Mouse (Mus musculus) B cell, adult 2 months (primary cell): ENCODE measurements around the gene Dpm3.
"Not testable (repeated sequence)": the region's sequence is repeated elsewhere in the genome, so short reads cannot be mapped to it uniquely, and the experiment has no call there.

ENCODE experiments used
- DNase-seq, 2 experiments: peaks; one replicate each; pipeline ENCODE4 v3.0.0; 2022

Gene Dpm3

DNA sequence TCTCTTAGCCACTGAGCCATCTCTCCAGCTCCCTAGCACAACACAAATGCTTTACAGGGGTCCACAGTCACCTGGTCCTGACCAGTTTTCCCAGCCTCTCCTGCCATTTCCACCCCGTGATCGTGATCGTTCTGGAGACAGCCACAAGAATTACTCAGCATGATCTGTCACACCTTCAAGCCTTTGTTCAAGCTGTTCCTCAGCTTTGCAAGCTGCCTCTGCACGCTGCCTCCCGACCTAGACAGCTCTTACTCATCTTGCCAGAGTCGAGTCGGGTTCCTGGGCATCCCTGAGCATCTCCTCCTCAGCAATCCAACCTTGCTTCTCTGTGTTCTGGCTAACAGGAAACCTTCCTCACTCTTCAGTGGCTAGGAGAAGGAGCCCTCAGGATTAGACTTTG lies at the start of gene Dpm3:
Gene Dpm3, plus strand, starts transcription at position 283 of the 400 bp plus-strand sequence.
- DNase-seq, result no peak

DNA sequence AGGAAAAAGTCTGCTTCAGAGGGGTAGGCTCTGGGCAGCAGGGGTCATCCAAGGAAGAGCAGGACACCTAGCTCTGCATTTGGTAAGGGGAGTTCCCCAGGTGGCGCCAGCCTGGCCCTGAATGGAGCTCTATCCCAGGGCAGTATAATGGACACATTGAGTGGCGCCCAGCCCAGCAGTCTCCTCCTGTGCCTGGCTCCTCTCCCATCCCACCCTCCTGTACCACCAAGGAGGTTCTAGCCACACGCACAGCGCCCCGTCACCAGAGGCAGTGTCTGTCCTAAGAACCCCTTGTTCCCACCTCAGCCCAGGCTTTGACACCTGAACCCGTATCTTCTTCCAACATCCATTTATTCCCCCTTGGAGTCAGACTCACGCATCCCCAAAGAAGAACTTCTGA lies 49.4 kb upstream of the Dpm3 start:
- DNase-seq, result no peak

DNA sequence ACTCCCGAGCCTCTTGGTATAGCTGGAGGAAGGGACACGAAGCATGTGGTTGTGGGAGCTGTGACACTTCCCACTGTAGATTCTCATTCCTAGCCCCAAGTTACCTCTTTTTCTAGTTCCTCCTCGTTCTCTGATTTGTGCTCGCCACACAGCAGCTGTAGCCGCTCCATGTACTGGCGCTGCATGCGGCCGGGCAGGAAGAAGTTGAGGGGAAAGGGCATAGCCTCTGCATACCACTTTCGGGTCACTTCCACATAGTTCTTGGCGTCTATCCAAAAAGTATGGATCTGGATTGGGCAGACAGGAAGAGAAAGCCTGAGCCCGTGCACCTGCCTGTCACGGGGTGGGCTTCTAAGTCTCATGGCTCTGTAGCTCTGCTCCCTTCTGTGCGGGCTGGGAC lies 49.0 kb upstream of the Dpm3 start:
- no peak for DNase-seq

DNA sequence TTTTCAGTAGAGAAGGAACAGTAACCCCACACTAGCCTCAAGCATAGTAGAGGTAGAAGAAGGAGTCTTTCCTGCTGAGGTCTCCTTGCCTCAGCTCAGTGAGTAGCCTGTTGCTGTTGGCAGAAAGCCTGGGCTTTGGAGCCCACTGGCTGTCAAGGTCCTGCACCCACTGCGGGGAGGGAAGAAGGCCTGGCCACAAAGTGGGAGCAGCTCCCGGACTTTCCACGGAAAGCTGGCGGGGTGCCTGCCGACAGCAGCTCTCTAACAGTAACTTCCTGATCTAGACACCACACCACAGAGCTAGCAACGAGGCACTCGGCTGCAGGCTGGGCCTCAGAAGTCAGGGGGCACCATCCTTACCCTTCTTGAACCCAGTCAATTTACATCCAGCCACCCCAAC lies 48.4 kb upstream of the Dpm3 start:
- no peak for DNase-seq

DNA sequence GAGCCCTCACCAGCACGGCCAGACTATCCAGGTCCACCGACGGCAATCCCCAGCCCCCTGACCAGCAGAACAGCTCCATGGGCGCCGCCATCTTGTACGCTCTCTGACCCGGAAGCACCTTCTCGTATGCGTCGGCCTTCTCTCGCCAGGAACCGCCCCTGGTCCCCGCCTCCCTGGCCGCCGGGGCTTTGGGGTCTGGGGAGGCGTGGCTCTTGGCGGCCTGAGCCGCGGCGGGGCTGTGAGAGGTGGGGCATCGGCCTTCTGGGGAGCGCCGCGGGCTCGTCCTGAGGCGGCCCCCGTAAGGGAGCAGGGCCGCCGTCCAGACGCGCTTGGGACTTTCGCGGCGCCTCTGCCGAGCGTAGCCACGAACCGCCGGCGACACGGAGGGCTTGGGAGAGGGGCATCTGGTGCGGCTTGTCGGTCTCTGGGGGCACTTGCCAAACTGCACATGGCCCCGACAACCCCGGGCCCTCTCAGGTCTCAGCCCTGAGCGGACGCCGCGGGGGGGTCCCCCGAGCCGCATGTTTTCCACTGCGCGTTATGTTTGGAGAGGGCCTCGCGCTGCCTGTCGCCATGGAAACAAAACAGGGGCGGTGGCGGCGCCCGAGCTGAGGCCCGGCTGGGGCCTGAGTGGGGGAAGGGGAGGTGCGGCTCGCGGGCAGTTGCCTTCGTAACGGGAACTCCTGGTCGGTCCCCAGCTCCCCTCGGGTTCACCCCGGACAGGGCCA lies 45.2 kb upstream of the Dpm3 start:
- DNase-seq, result peak; percentile 96

DNA sequence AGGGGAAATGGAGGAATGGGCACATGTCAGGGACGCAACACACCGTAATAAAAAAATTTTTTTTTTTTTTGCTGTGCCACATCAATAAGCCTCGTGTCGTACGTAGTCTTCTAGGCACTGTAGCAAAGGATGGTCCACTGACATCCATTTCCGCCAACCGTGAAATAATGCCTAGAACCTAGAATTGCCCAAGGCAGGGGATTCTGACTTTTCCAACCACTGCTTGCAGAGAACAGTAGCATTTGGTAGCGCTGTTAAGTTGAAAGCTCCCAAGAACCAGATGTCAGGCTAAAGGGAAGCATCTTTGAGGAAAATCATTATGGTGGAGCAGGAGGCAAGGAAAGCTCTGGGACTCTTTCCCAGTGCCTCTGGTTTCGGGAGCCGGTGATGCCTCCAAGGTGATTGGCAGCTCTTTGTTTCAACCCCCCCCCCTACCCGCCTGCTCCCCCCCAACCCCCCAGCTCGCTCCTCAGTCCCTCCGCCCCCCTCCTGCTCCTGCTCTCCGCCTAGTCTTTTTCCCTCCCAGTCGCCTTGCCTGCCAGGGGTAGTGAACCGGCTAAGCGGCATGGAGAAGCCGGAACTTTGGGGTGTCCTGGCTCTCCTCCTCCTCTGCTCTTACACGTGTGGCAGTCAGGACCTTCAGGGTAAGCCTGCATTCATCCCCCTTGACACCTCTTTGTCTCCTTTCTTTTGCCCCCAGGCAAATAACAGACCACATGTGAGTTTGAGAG lies 44.3 kb upstream of the Dpm3 start, which contains the start of gene Thbs3:
Gene Thbs3, plus strand, starts transcription at position 500 of the 731 bp plus-strand sequence.
- peak in 1 of 2 experiments; percentile 26 for DNase-seq

DNA sequence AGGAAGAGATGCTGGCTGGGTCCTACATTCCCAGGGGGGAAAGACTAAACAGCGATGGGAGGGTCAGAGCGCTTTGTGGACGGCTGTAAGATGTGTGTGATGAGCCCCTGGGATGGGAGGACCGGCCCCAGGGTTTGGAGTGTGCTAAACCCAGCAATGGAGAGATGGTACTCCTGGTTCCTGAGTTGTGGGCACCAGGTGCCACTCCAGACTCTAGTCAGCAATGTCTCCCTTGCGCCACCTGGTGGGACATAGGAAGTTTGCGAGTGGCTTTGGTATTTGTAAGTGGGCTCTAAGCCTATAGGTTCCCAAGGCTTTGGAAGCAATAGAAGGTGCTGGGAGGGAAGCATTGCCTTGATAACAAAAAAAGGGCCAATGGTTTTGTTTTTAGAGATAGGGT lies 43.3 kb upstream of the Dpm3 start:
- peak; percentile 90 to 92 for DNase-seq

DNA sequence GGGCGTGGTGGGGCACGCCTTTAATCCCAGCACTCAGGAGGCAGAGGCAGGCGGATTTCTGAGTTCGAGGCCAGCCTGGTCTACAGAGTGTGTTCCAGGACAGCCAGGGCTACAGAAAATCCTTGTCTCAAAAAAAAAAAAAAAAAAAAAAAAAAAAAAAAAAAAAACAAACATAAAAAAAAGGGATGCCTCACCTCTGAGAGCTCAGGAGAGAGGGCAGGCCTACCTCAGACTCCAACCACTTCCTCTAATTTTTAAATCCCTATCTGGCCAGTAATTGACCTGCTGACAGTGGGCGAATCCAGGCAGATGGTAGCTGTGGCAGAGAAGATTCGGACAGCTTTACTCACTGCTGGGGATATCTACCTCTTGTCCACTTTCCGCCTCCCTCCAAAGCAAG lies 42.8 kb upstream of the Dpm3 start:
- DNase-seq, result not testable (repeated sequence)

DNA sequence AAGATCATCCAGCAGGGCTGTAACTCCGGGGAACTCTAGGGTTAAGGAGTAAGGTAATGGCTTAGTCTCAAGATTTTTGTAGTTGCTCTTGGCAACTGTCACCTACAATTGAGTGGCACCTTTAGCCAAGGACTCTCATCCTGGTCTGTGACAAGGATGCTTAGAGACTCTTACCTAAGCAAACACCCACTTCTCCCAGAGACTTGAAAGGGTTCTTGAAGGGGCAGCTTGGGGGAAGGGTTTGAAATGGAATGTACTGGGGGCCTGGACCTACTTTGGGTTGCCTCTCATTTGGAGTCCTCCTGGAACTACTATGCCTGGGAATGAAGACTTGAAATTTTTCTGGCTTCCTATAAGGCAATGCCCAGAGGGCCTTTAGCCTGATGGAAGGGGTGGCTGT lies 40.9 kb upstream of the Dpm3 start:
- no peak for DNase-seq

DNA sequence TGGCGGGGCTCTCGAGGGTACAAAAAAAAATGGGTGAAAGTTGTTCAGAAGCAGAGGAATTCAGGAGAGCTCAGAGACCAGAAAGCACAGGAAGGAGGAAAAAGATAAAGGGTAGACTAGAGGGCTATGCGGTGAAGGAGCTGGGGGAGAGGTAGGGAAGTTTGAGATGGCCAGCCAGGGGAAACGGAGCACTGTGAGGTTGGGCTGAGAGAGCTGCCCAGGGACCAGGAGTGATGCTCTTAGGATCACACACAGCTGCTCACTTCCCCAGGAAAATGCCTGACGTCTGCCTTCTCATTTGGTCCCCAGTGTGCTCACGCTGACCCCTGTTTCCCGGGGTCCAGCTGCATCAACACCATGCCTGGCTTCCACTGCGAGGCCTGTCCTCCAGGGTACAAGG lies 39.6 kb upstream of the Dpm3 start:
- no peak for DNase-seq

DNA sequence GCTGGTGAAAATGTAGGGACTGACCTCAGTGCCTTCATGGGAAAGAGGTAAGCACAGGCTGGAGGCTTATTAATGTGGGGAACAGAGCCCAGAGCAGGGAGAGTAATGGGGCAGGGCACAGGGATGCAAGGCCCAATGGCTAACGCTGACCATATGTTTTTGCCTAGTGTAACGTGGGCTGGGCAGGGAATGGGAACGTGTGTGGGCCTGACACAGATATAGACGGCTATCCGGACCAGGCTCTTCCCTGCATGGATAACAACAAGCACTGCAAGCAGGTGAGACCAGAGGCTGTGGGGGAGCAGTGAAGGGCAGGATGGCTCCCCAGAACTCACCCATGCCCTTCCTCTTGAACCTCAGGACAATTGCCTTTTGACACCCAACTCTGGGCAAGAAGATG lies 38.0 kb upstream of the Dpm3 start:
- no peak for DNase-seq

DNA sequence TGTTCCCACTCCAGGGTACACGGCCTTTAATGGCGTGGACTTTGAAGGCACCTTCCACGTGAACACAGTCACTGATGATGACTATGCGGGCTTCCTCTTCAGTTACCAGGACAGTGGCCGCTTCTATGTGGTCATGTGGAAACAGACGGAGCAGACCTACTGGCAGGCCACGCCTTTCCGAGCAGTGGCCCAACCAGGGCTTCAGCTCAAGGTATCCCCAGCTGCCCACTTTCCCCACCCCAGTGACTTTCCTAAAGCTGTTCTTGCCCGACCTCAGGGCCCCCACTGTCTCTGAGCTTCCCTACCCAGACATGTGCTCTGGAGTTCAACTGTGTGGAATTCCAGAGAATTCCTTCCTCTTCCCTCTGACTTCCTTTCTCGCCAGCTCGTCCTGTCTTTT lies 34.4 kb upstream of the Dpm3 start:
- DNase-seq, result no peak

DNA sequence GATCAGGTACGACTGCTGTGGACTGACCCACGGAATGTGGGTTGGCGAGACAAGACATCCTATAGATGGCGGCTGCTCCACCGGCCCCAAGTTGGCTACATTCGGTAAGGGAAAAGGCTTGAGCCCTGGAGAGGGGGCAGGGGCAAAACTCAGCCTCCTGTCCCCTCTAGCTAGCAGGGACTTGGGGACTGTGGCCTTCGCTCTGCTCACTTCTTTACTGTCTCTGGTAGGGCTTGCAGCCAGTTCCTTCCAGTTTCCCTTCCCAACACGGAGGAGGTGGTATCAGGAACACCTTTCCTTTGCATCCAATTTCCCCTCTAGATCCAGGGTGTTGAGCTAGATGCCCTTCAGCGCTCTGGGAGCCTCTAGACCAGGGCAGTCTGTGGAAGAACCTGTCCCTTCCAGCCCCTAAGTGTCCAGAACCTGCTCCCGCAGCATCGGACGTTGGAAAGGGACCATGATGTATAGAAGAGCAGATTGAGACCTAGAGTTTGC lies 33.8 kb upstream of the Dpm3 start:
- no peak for DNase-seq

DNA sequence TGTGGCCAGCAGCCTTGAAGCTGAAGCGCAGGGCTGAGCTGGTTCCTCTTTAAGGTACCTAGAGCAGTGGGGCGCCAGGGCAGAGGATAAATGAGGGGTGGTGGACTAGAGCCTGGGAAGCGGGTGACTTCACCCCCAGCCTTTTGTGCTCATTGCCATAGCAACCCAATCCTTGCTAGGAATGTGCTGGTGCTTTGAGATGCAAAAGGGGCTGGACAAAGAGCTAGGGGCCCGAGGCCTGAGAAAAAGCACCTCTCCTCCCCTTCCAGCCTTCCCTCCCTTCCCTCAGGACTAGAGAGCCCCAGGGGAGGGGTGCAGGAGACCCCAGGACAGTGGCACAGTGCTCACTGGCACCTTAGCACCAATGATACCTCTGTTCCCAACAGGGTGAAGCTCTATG lies 33.2 kb upstream of the Dpm3 start:
- no peak for DNase-seq

DNA sequence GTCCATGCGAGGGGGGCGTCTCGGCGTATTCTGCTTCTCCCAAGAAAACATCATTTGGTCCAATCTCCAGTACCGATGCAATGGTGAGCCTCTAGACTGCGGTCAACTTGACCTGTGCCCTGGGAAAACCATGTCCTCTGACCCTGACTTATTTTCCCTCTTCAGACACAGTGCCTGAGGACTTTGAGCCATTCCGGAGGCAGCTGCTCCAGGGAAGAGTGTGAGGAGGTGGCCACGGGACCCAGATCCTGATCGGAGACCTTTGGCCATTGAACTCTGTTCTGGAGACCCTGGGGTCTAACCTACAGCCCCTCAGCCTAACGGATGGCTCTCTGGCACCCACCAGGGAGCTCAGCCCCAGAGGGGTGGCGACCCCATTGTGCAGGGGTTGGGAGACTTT lies 32.8 kb upstream of the Dpm3 start:
- DNase-seq, result no peak

DNA sequence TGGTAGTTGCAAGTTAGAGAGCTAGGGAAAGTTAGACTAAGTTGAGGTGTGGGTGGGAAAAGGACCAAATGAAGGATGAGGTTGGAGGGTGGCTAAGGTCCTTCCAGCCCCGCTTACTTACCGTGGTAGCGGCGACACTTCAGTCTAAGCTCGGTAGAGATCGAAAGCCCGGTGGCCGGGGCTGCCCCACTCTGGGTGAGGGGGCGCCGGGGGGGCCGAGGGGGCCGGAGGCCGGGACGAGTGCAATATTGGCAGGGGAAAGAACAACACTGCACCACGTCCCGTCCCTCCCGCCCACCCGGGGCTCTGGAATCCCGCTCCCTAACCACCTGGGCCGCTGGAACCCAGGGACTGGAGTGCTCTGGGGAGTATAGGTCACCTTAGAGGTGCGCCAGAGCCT lies 32.3 kb upstream of the Dpm3 start, which contains the start of gene Mtx1:
Gene Mtx1, minus strand, starts transcription at position 189 of the 400 bp plus-strand sequence.
- no peak for DNase-seq

DNA sequence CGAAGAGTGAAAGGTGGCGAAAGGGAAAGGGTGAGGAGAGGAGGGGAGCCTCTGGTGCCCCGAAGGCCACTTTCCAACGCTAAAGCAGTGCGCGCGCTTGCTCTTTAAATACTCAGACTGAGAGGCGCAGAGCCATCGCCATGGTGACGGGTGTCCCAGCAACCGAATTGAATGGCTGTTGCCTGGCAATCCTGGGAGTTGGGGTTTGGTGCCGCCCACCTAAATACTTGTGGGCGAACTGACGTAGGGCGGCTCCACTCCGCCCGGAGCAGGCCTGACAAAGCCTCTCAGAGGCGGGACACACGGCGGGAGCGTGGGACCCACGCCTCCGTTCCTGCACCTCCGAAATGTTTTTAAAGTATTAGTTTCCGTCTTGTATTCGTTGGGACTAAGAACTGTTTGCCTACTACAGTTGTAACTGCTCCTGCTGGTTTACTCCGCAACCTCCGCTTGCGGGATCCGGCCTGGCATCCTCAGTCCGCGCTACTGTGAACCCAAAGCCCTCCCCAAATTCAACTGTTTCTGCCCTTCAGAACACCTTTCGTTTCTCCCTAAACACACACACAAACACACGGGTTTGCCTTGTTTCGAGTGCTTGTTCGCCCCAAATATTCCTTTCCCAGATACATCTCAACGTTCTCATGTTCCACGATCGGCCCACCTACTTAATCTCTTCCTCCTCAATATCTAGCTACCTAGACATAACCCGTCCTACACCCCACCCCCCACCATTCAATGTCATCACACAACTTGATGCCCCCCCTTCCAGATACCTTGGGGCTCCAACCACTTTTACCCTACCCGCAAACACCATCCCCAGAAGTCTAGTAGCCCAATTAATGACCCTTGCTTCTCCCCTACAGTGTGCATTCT lies 31.6 kb upstream of the Dpm3 start:
- DNase-seq, result peak; percentile 64

DNA sequence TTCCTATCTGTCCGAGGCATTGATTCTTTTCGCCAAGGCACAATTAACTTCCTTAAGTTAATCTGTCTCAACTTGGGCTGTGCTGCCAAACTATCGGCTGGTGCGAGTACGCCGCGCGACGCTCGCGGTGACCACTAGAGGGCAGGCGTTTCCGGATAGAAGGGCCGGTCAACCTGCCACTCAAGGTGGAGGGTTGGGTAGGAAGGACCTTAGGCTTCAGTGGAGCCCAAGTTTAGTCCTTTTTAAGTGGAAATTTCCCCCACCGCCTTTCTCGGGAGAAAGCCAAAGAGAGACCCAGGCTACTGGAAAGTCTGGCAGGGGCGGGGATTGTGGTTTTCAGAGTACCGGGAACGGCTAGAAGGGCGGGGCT lies 31.0 kb upstream of the Dpm3 start:
- peak; percentile 91 for DNase-seq

DNA sequence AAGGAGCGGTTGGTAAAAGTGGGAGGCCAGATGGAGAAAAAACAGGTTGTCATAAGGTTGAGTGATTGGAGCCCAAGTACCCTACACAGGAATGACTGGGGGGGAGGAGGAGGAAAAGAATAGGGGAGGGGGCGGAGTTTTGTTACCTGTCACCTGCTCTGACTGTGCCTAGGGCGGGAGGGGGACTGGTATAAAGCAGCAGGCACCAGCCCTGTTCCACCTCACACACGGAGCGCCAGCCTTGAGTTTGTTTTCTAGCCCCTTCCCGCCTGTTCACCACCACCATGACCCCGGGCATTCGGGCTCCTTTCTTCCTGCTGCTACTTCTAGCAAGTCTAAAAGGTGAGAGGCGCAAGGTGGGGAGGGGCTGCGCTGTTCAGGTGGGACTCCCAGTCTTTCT lies 30.3 kb upstream of the Dpm3 start, which contains the start of gene Muc1:
Gene Muc1, plus strand, starts transcription at position 222 of the 400 bp plus-strand sequence.
- no peak for DNase-seq

DNA sequence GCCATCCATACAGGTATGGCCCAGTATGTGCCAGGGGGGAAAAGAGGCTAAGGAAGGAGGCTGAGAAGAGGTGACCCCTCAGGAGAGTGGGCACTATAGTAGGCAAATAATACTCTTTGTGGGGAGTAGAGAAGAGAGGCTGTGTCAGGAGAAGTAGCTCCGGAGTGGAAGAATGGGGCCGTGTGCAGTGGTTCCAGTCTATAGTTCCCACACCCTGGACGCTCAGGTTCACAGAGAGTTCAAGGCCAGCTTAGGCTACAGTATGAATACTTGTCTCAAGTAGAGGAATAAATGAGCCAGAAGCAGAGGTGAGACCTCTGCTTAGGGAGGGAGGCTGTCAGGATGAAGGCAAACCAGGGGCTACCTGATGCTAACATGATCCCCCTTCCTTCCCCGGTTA lies 29.9 kb upstream of the Dpm3 start:
- no peak for DNase-seq

DNA sequence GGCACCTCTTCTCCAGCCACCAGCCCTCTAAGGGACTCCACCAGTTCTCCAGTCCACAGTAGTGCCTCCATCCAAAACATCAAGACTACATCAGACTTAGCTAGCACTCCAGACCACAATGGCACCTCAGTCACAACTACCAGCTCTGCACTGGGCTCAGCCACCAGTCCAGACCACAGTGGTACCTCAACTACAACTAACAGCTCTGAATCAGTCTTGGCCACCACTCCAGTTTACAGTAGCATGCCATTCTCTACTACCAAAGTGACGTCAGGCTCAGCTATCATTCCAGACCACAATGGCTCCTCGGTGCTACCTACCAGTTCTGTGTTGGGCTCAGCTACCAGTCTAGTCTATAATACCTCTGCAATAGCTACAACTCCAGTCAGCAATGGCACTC lies 28.6 kb upstream of the Dpm3 start:
- no peak for DNase-seq

DNA sequence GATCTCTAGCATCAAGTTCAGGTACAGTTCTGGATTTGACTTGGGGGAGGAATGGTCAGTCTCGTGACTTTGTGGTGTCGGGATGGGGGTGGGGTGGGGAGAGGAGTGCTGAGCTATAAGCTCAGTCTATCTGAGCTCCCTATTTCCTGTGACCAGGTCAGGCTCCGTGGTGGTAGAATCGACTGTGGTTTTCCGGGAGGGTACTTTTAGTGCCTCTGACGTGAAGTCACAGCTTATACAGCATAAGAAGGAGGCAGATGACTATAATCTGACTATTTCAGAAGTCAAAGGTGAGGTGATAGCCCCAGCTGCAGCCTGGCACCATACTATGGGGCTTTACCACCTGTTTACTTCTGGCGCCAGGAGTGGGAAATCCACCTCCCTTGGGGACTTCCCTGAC lies 27.8 kb upstream of the Dpm3 start:
- DNase-seq, result peak in 1 of 2 experiments; percentile 33

DNA sequence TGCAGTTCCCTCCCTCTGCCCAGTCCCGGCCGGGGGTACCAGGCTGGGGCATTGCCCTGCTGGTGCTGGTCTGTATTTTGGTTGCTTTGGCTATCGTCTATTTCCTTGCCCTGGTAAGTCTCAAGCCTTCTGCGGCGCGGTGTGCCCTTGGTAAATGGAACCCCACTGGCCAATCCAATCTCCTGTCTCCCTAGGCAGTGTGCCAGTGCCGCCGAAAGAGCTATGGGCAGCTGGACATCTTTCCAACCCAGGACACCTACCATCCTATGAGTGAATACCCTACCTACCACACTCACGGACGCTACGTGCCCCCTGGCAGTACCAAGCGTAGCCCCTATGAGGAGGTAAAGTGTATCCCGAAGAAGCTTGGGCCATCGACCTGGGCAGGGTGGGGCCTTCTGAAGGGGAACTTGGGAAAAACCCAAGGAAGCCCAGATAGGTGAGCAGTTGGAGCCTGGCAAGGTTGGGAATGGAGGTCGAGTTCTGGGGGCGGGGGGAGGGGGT lies 27.3 kb upstream of the Dpm3 start:
- DNase-seq, result no peak
